Mouse (Mus musculus) CH12.LX (cell line): ENCODE measurements around the gene Foxp1.

Experiments
- CTCF ChIP-seq, 2 experiments: IDR thresholded peaks in 1 of 2; conservative IDR thresholded peaks in 1 of 2; 2 replicates each; pipeline ENCODE4 v1.5.1; 2011 to 2012; ENCODE audit warnings: low read depth in 2 of 2, low read length in 2 of 2, improper control_type of control experiment in 1 of 2, inconsistent platforms in 1 of 2, mild to moderate bottlenecking in 1 of 2, moderate library complexity in 1 of 2
- E2F4 ChIP-seq: IDR thresholded peaks from 2 replicates; pipeline ENCODE4 v1.6.1; 2011; ENCODE audit warnings: low read depth, low read length, improper control_type of control experiment; ENCODE audit not compliant: insufficient replicate concordance
- EP300 ChIP-seq: IDR thresholded peaks from 2 replicates; pipeline ENCODE4 v1.6.1; 2011; ENCODE audit warnings: low read length, improper control_type of control experiment
- ETS1 ChIP-seq: conservative IDR thresholded peaks from 2 replicates; pipeline ENCODE4 v1.6.1; 2012; ENCODE audit warnings: low read depth, mild to moderate bottlenecking, inconsistent platforms, low read length, improper control_type of control experiment, moderate library complexity
- MAX ChIP-seq: IDR thresholded peaks from 2 replicates; pipeline ENCODE4 v1.6.1; 2011; ENCODE audit warnings: low read length, improper control_type of control experiment
- POLR2AphosphoS2 ChIP-seq: IDR thresholded peaks from 2 replicates; pipeline ENCODE4 v1.6.1; 2011; ENCODE audit warnings: low read depth, low read length, improper control_type of control experiment
- RCOR1 ChIP-seq: conservative IDR thresholded peaks from 2 replicates; pipeline ENCODE4 v1.6.1; 2012; ENCODE audit warnings: low read depth, mild to moderate bottlenecking, inconsistent platforms, low read length, improper control_type of control experiment

- no peak for TF ChIP-seq RCOR1
- no peak for TF ChIP-seq ETS1
- TF ChIP-seq POLR2AphosphoS2: no peak
- TF ChIP-seq E2F4: no peak
- no peak for TF ChIP-seq EP300
- TF ChIP-seq CTCF (conservative IDR thresholded peaks at IDR 0.05 in 1 of 2, IDR thresholded peaks at IDR 0.05 in 1 of 2; ENCODE audit: low read depth in 2 of 2, low read length in 2 of 2): no peak
- no peak for TF ChIP-seq MAX
These were observed 180.1 kb downstream of the Foxp1 start for GRCm38 (mm10) chr6:99342416-99342815.
